Mouse (Mus musculus) left cerebral cortex, adult 8-10 months (tissue): ENCODE data around the gene Slco4a1. TPM values are rescaled to one million over a fixed set of nuclear protein-coding genes. Genes with fewer than 3 reads are reported as not detected.
A peak's percentile ranks its signal among the peaks of the same experiment; 100 is the strongest.

ENCODE experiments used
- DNase-seq, 2 experiments: peaks; one replicate each; pipeline ENCODE4 v3.0.0; 2022; ENCODE audit warnings: low spot score in 2 of 2
- total RNA-seq, 4 experiments: library from RNA; stranded (reverse); gene quantifications; 2 replicates each; pipeline ENCODE4 v1.2.4; 2022

Slco4a1 gene
- total RNA-seq, 4 experiments from 2014 or later = 1.8 to 3.6 (median 2.9) TPM

- no peak for DNase-seq
Measured at GRCm38 (mm10) chr2:180444957-180445785, 10.9 kb upstream of the Slco4a1 start.

DNA sequence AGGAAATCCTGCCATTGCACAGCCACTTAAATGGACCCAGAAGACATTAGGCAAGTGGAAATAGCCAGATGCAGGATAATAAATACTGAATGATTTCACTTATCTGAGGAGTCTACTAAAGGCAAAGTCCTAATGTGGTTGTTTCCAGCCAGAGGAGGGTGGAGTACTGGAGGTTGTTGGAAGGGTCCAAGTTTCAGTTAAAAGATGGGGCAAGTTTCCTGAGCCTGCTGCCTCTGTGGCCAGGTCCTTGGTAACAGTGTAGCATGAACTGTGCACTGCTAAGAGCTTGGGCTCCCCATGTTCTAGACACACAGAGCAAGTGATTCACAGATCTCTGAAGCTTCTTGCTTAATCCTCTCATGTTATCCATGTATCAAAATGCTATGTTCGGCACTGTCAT lies 10.1 kb upstream of the Slco4a1 start:
- DNase-seq = no peak

DNA sequence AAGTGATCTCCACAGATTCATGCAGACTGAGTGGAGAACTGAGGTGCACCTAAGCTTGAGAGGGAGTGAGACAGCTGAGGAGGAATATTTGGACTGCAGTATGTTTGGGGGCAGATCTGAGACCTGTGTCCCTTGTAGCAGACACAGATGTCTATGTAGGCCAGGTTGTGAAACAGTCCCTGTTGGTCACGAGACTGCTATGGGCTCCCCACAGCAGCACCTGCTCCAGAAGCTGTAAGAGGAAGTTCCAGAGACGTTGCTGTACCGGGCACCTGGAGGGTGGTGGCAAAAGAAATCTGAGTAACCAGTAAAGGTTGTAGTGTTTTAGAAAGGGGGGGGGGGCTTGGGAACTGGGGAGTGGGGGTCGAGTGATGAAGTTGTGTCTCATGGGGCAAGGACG lies 7.0 kb upstream of the Slco4a1 start:
- no peak for DNase-seq

GRCm38 (mm10) chr2:180450529-180450928 lies 5.5 kb upstream of the Slco4a1 start:
- no peak for DNase-seq

DNA sequence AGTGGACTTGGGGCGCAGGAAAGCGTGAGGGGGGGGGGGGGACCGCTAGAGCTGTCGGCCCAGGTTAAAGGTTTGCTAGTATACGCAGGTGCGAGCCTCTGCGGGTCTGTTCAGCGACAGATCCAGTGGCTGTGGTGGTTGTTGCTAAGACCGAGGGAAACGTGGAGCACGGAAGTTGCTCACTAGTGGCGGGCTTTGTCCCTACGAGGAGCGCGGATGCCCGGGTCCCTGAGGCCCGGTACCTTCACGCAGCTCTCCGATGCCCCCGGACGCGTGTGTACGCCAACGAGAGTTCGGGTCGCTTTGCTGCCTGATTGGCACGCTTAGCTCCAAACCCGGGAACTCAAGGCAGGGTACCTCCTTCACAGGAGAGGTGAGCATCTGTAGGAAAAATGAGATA lies 660 bp downstream of the Slco4a1 start:
- DNase-seq = no peak

GRCm38 (mm10) chr2:180457680-180458079 lies 1.6 kb downstream of the Slco4a1 start:
- no peak for DNase-seq

GRCm38 (mm10) chr2:180459437-180459836 lies 3.4 kb downstream of the Slco4a1 start:
- DNase-seq = no peak

- DNase-seq = no peak
Measured at GRCm38 (mm10) chr2:180460801-180461200, 4.8 kb downstream of the Slco4a1 start.

DNA sequence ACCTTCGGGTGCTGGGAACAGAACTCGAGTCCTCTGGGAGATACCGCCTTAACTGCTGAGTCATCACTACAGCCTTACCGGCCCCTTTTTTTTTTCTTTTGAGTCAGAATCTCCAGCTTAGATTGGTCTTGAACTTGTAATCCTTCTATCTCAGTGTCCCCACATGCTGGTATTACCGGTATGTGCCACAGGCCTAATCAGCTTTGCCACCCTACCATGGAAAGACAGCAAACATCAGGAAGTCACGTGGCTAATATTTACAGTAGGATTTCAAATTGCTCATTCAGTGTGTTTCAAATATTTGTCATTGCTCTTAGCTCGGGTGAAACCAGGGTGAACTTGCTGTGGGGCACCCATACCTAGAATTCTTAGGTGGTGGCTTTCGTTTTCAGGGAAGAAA lies 6.5 kb downstream of the Slco4a1 start:
- DNase-seq = no peak

GRCm38 (mm10) chr2:180466505-180466904 lies 10.5 kb downstream of the Slco4a1 start:
- no peak for DNase-seq

DNA sequence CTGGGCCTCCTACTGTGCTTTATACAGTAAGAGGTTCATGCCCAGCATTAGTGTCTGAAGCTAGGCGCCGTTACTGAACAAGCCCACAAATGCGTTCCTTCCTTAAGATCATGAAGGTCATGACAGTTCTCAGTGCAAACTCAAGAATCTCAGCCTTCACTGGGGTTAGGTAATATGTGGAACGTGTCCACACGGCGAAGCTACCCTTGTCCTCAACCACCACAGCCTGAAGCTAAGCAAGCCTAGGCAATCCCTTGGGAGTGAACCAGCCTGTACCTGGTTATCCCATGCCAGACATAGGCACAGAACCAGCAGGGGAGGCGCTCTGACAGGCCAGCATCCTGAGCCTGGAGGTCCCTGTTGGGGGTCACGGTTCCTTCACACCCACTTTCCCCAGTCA lies 12.8 kb downstream of the Slco4a1 start:
- no peak for DNase-seq

GRCm38 (mm10) chr2:180469768-180470167 lies 13.7 kb downstream of the Slco4a1 start:
- DNase-seq = no peak

GRCm38 (mm10) chr2:180472306-180473079 lies 16.4 kb downstream of the Slco4a1 start:
- DNase-seq = no peak

DNA sequence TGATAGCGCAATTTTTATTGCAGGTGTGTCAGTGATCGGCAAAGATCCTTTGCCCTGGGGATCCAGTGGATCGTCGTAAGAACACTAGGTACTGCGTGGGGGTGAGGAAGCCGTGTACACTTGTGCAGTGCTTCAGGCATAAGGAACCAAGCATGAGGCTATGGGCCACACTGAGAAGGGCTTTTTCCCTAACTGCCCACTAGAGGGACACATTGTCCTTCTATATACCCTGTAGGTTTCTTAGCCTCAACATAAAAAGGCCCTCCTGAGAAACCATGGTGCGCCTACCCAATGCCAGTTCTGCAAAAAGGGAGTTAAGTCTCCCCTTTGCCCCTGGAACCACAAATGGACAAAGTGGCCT lies 17.0 kb downstream of the Slco4a1 start:
- DNase-seq = peak; percentile 23 to 50

DNA sequence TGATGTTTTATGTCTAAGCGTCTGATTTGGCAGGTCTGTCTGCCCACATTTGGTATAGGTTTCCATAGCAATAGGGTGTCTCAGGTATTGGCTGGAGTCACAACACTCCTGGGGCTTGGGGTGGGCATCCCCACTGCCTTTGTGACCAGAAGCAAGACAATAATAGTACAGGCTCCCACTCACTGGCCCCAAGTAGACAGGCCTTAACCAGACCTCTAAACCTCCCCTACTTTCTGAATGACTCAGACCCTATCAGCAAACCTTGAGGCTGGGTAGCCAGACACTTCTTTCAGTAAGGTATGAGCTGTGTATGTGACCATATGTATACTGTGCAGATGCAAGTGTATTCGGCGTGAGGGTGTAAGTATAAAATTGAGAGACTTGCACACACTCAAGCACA lies 18.8 kb downstream of the Slco4a1 start:
- DNase-seq = no peak

DNA sequence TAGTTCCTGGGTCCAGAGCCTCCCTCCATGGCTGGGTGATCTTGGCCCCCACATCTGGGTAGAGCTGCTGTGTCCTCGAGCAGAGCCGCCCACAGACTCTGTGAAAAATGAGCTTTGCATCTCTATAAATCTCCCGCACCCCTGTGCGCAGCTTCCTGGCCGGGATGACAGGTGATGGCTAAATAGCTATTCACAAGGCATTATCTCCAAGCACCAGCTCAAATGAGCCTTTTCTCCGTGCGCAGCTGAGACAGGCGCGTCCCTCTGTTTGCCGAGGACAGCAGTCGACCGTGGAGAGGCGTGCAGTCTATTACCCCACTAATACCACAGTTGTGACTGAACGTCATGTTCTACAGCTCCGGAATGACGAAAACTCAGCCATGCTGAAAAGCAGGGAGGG lies 26.2 kb downstream of the Slco4a1 start:
- DNase-seq = no peak

GRCm38 (mm10) chr2:180484882-180485281 lies 28.8 kb downstream of the Slco4a1 start:
- DNase-seq = no peak

DNA sequence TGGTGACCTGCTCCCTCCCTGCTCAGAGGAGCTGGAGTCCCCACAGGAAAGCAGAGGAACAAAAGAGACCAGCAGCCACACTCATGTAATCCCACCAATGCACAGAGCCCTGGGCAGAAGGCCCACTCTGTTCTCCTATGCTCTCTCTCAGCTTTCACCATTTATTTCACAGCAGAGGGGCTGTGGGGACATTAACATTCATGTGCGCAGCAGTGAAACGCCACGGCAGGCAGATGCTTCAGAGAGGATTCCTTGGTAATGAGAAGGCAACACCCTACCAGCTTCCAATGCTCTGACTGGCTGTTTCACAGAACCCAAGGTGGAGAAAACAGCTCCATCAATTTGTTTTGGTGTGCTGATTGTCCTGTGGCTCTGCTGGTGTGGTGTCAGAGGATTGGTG lies 29.3 kb downstream of the Slco4a1 start:
- no peak for DNase-seq

GRCm38 (mm10) chr2:180488210-180488751 lies 32.2 kb downstream of the Slco4a1 start:
- no peak for DNase-seq

DNA sequence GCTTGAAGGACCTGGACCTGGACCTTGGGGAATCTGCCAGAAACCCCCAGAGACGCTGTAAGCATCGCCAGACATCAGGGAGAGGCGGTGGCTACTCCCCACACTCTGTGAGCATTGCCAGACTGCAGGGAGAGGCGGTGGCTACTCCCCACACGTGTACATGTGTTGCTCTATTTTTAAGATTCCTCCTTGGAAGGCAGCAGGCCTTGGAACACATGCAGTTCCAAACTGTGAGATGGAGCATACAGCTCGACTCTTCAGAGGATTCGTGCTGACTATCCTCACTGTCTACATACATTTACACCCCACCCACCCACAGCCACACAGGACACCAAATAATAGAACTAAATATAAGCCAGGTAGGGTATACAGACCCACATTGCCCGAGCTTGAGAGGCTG lies 39.9 kb downstream of the Slco4a1 start:
- DNase-seq = peak in 1 of 2 experiments; percentile 81

DNA sequence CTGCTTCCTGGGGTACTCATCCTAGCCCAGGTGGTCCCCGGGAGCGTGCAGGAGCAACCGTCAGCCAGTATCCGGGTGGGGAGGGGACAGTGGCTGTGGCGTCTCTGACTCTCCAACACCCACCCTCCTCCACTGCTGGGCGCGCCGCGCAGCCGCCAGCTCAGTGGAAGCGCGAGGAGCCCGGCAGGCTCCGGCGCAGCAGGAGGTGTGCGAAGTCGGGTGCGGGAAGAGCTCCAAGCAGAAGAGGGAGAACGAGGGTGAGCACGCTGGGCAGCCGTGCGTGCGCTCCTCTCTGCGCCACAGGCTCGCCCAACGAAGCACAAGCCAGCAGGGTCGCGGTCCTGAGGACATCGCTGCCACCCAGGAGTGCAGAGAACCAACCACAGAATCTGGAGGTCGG lies 43.7 kb downstream of the Slco4a1 start, which contains the start of gene Ntsr1:
TSS of gene Ntsr1 (plus strand) at position 236 of the 400 bp plus-strand sequence.
- DNase-seq = peak; percentile 30 to 53

GRCm38 (mm10) chr2:180500726-180501125 lies 44.7 kb downstream of the Slco4a1 start:
- DNase-seq = no peak
